Mouse (Mus musculus) telencephalon, adult 2 months (tissue): ENCODE data around the gene Kif26a.

ENCODE experiments used
- DNase-seq: peaks from one replicate; pipeline ENCODE4 v3.0.0-alpha.2; 2011; ENCODE audit warnings: low read depth, low spot score

Kif26a gene

DNA sequence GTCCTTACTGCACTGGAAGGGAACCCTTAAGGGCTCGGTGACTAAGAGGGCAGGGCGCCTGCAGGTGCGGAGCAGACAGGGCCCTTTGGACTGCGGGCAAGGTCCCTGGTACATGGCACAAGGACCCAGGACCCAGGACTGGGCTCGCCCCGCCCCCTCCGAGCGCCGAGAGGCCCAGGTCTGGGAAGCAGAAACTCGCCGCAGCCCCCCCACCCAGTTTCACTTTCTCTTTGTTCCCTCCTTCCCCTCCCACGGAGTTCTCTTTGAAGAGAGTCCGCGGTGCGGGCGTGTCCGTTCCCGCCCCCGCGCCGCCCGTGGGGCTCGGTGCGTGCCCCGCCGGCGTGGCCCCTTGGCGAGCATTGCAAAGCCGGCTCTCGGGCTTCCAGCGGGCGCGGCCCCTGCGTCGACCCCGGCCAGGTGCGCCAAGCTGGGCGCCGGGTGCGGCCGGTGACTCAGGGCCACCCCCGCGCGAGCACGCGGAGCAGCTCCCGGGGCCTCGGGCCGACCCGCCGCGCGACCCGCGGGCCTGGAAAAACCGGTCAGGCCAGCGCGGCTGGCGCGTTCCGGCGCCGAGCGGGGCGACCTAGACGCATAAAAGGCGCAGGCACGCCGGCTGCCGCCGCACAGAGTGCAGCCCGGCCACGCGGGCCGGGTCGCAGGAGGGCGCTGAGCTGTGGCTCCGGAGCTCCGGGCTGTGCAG is 15.7 kb upstream of the Kif26a start:
- DNase-seq, result no peak

DNA sequence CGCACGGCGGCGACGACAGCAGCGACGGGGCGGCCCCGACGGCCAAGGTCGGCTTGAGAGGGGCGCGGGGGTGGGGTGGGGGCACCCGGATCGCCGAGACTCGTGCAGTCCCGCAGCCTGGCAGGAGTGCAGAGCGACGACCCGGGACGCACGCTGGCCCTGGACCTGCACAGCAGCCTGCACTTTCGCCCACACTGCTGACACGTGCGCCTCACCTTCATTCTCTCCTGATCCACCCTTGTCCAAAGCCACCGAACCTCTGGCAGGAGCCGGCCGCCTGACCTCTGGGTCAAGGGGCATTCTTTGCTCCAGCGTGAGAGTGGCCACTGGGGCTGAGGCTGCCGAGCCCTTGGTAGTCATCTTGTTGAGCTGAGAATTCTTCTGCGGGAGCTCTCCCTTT is 15.1 kb upstream of the Kif26a start:
- no peak for DNase-seq

DNA sequence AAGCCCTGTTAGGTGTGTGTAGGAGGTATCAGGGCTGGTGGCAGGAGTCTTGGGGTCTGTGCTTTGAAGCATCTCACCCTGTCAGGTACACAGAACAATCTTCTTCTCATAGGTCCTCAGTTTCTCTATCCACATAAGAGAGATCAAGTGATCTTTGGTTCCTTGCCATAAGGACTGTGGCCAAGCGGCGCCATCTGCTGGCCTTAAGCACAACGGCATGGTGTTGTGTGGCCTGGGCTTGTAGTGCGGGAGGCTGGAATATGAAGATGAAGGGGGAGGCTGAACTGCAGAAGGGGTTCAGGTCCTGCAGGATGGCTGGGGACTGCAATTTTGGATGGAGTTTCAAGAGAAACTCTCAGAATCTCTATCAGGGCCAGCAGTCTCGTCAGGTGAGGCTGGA is 5.8 kb upstream of the Kif26a start:
- no peak for DNase-seq

DNA sequence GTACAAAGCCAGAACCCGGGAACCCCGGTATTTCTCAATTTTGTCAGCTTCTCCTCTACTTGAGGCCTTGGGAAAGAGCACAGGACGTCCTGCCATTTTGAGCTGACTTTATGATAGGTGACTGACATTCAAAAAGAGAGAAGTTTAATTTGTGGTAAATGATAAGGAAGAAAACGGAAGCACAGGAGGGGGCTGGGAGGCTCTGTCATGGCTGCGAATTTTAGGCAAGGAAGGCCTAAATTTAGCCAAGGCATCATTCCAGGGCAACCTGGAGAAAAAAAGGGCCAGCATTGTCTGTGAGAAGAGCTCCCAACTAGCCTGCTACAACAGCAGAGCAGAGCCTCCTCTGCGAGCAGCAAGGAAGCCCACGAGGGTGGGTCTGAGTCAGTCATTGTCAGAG is 5.3 kb upstream of the Kif26a start:
- DNase-seq, result no peak

DNA sequence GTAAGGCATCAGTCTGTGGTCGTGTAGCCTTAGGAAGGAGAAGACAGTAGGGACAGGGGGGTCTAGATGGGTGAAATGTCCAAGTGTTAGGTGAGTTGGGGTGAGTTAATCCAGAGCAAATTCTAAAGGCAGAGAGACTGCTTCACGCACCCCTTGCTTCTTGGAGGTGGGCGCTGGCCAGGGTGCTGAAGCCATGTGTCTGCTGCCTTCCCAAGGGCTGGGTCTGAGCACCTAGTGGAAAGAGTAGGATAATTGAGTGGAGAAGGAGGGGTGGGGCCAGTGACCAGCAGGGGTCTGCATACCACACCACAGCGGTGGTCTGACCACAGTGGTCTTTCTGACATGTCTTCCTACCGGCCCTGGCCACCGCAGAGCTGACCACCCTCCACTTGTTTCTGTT is 4.7 kb upstream of the Kif26a start:
- no peak for DNase-seq

DNA sequence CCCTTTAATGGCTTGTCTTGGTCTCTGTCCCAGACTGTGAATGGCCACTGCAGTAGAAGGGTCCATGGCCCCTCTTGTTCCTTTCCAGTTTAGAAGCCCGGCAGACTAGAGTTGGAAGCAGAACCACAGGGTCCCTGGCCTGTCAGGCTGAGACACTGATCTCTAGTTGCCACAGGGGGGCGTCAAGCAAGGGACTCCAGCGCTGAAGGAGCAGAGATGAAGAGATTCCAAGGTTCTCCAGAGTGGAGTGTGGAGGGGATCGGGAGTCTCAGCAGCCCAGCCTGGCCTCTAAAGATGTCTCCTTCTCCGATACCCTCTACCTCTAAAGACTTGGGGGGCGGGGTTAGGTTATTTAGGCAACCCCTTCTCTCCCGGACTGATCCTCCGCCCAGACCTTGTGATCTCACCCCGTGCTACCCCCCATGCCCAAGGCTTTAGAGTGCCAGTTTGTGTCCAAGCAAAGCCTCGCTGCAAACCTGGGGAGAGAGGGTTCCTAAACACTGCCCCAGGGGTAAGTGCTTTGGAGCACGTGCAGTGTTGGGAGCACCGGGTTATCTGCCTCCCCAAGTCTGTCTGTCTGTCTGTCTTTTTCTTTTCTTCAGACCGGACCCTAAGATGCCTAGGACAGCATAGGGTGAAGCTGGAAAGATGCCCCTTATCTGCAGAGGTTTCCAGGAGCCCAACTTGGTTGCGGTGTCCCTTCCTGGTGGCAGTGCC is 2.7 kb upstream of the Kif26a start:
- no peak for DNase-seq

- no peak for DNase-seq
Observed at GRCm38 (mm10) chr12:112143833-112144201, 2.2 kb upstream of the Kif26a start.

GRCm38 (mm10) chr12:112144377-112145115 is 1.5 kb upstream of the Kif26a start:
- no peak for DNase-seq

GRCm38 (mm10) chr12:112145211-112145874 is 665 bp upstream of the Kif26a start:
- DNase-seq, result no peak

DNA sequence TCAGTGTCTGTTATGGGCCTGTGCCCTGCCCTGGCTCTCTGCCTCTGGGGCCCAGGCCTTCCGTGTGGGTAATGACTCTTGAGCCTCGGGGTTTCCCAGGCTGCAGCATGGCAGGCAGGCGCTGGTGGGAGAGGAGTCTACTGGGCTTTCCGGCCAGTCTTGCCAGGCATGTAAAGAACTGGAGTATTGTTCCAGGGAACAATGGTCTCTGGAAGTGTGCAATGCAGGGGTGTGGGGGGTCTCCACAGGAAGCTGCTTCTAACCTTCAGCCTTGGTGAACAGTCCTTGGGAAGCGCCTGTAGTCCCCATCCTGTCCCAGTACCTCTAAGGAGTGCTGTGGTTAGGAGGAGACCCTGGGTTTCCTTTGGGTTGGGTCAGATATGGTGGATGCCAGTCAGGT is 1.4 kb downstream of the Kif26a start:
- DNase-seq, result no peak

- no peak for DNase-seq
Observed at GRCm38 (mm10) chr12:112150011-112150410, 4.0 kb downstream of the Kif26a start.

DNA sequence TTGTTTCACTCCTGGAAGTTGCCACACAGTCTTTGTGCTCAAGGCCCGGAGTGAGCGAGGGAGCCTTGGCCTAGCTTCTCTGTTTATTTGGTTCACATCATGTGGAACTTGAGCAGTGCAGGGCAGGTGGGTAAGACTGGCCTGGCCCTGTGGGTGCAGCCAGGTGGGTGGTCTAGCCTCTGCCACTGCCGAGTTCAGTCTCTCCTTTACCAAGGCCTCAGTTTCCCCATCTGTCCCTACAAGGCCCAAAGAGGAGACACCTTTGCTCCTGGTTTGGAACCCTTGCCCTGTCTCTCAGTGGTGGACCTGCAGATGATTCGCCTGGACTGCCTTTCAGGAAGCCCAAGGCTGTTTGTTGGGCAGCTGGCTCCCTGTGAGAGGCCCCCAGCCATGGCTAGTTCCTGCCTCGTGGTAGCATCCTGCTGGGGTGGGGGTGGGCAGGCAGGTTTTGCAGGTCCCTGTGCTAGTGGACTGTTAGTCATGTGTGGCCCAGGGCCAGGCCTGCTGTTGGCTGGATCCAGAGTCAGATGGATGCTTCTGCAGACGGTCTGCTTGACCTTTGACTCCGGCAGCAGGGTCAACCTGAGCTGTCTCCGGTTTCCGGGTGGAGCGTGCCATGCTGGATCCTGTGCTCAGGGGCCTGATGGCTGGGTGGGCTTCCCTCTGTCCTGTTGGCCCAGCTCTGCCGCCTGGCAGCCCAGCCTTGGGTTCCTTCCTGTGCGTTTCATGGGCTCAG is 5.4 kb downstream of the Kif26a start:
- no peak for DNase-seq

GRCm38 (mm10) chr12:112151980-112152362 is 6.0 kb downstream of the Kif26a start:
- no peak for DNase-seq

DNA sequence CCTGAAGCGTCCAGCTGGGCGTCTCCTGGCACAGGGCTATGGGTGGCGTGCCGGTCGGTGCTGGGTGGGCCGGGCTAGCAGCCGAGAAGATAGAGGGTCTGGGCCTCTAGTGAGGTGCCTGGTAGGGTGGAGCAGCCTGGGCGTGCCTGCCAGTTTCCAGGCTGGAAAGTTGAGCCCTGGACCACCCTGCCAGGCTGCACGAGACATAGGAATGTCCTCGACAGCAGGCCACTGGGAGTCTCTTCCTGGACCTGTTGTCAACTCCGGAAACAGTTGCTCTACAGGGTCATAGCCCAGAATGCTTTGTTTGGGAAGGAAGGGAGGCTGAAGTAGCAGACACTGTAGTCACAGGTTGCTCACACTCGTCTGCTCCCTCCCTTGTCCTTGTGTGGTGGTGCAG is 7.6 kb downstream of the Kif26a start:
- DNase-seq, result no peak

DNA sequence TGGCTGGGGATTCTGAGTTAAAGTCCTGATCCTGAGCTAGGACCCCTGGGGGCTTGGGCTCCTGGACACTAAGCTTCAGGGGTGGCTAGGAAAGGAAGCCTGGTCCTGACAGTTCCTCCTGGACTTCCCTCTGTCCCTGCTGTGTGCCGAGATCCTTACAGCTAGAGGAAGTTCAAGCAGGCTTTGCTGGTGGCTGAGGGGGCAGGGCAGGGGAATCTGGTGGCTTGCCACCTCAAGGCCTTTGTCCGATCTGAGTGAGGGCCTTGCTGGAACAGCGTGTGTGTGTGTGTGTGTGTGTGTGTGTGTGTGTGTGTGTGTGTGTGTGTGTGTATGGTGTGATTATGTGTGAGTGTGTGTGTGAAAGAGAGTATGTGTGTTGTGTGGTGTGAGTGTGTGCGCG is 8.5 kb downstream of the Kif26a start:
- no peak for DNase-seq

DNA sequence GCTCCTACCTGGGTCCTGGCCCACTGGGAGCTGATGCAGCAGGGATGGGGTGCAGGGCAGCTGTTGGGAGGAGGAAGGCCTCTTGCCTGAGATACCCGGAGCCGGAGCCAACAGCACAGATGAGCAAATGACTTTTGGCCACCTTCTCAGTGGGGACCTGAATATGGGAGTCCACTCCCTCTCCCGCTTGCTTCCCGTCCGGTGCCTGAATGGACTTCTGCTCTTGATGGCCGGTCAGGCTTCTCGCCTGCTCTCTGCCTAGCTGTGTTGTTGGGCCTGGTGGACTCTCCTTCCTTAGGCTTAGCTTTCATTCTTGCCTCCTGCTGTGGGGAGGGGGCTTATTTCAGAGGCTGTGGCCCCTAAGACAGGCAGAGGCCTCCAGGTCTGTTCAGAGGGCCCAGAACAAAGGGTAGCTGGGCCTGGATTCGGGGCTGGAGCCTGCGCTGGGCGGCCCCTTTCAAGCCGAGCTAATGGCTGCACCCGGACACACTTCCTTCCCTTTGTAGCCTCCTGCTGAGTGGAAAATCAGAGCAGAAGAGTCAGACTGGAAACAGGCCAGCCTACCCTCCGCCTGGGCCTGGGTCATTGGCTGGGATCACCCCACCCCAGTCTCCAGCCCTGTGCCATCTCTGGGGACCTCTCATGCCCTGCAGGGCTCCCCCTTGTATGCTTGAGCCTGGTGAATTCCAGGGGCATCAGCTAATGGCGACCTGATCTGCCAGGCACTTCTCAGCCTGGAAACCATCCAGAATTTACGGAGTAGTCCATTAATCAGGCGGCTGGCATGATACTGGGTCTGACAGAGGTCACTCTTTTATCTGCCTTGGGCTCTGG is 9.4 kb downstream of the Kif26a start:
- no peak for DNase-seq

- no peak for DNase-seq
Observed at GRCm38 (mm10) chr12:112156804-112157203, 10.8 kb downstream of the Kif26a start.

- no peak for DNase-seq
Observed at GRCm38 (mm10) chr12:112158246-112158645, 12.2 kb downstream of the Kif26a start.

DNA sequence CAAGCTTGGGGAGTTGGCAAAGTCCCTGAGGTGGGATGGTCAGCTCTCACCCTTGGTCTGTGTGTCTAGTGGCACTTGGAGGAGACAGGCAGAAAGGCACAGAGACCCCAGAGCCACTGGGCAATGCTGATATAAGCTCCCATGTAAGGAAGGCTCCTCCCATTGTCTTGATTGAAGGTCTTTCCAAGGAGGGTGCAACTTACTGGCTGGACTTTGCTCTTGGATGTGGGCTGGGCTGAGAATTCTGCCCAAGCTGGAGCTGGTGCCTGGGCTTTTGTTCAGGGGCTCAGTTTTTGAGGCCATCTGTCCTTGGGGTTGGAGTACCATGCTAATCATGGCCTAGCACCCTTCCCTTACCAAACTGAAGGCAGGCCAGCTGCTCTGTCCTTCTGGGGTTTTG is 12.8 kb downstream of the Kif26a start:
- DNase-seq, result no peak

GRCm38 (mm10) chr12:112163981-112164839 is 18.2 kb downstream of the Kif26a start:
- no peak for DNase-seq
